Mouse (Mus musculus): ENCODE measurements at regions not wholly inside any gene's neighbourhood (a gene's known extent, or its start where the extent isn't known, plus 50 kb on each side); places are given as distances from the start of the nearest gene placed in this dataset.

DNA sequence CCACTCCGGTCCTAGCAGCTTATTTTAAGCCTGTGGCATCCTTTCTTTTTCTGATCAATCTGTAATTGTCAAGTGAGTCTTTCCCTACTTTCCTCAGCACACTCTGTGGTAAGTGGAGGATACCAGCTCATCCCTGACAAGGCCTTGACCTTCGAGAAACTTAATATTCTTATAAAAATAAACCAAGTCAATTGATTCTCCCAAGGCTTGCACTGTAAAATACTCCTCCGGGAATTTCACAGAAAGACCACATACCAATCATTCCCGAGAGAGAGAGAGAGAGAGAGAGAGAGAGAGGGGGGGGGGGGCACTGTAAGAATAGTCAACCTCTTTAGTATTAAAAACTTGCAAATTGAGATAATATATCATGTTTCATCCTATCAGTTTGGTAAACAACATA is 173.1 kb upstream of the Tank start:
- ATAC-seq: no peak
- whole genome bisulfite sequencing: 51% methylated on average over 4 of the region's 4 CpGs

DNA sequence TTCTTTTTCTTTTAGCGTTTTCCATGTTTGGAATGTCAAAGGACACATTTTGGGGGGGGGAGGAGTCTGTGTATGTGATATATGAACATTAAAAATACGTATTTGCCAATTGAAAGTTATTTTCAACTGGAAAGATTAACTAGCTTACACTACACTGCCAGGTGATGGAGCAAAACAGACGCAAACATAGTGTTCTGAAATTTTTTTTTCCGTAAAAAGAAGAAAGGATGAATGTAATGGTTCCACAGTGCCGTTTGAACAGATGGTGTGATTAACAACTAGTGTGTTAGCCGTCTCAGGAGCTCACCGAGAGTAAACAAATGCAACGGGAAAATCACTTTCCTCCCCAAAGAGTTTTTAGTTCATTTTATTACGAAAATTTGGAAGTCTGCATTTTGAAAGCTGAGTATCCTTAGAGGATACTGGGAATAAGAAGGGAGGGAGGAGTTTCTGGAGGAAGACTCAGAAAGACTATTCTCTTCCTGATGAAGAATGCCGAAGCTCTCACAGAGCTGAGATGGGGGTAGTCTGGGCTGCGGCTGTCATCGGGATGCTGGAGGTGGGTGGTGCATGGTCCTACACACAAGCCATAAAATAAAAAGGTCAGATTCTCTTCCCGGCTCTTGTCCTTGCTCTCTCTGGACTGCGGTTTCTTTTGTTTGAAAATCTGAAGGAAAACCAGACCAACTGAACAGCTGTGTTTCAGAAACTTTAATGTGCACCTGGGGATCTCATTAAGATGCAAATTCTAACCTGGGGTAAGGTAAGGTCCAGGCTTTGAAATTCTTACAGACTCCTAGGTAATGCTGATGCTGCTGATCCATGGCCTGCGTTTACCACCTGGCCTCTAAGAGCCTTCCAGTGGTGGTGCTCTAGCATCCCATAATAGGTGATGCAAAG is 175.5 kb upstream of the Tank start:
- no peaks in the 10 kb centered on the region for H3K9me3 ChIP-seq (ENCODE audit: control insufficient read depth, low read length)
- H3K27ac ChIP-seq (ENCODE audit: low read length): no peak overlapping the region
- 8% methylated on average over 15 of the region's 15 CpGs for WGBS
- H3K4me3 ChIP-seq (ENCODE audit: low read length): peak overlapping the region; percentile 44
- peaks cover 4% of the 10 kb centered on the region; the same call in 1 of the 2 replicates for H3K4me1 ChIP-seq (ENCODE audit: control insufficient read depth, insufficient read depth, low read length)
- peak overlapping the region; percentile 65 for H3K4me2 ChIP-seq (ENCODE audit: low read depth, low read length)
- no peaks in the 10 kb centered on the region for H3K36me3 ChIP-seq (ENCODE audit: control insufficient read depth, insufficient read depth, low read length)
- H3K27me3 ChIP-seq (replicated peaks; ENCODE audit: control insufficient read depth, insufficient read depth, low read length): no peaks in the 10 kb centered on the region
- no peak overlapping the region for H3K9ac ChIP-seq (ENCODE audit: low read depth, low read length)
- ATAC-seq: peak; percentile 40; the same call in 1 of the 2 replicates

More for the DNA sequence above, 173.1 kb upstream of the Tank start:
- Histone ChIP-seq H3K27ac (ENCODE audit: low read length) (no peak overlapping the region), H3K36me3 (ENCODE audit: control insufficient read depth, insufficient read depth, low read length) (no peaks in the 10 kb centered on the region), H3K9me3 (ENCODE audit: control insufficient read depth, low read length) (no peaks in the 10 kb centered on the region), H3K9ac (ENCODE audit: low read depth, low read length) (no peak overlapping the region), H3K4me1 (ENCODE audit: control insufficient read depth, insufficient read depth, low read length) (peaks cover 4% of the 10 kb centered on the region; the same call in 1 of the 2 replicates), H3K27me3 (replicated peaks; ENCODE audit: control insufficient read depth, insufficient read depth, low read length) (no peaks in the 10 kb centered on the region), H3K4me2 (ENCODE audit: low read depth, low read length) (no peak overlapping the region), H3K4me3 (ENCODE audit: low read length) (no peak overlapping the region)

DNA sequence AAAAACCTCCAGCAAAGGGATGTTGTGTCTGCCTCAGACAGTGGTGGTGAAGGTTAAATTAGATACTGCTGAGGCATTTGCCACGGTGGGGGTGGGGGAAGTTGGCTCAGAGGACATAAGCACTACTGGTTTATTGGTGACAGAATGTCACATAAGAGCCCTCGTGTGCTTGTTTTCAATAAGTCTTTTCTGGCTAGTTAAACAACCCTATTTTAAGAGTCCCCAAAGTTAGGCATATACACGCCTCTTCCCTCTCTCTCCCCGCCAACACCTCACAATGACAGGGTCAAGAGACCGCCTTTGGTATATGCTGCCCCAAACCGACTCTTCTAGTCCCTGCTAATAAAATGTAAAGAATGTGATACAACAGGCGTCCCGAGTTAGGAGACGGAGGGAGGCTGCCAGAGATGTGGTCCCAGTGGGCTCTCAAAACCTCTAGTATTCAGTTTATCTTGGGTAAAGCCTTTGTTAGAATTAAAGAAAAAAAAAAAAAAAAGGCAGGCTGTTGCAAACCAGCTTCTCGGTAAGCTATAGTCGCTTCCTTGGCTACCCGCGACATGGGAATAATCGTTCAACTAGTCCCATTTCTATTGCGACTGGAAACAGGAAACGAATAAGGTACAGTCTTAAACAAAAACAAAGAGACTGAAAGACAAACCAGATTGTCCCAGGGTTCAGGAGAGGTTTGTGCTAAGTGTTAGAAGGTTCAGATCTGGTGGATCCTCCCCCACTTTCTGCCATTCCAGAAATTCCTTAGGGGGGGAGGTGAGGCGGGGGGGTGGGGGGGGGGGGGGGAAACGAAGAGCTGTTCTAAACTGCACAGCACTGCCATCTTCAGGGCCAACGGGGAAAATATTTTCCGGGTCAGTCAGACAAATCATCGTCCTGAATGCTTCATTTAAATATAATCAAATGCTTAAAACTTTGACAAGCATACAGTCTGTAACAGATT is 176.5 kb upstream of the Tank start:
- H3K4me2 ChIP-seq (ENCODE audit: low read depth, low read length): peak overlapping the region; percentile 65
- peak overlapping the region; percentile 44 for H3K4me3 ChIP-seq (ENCODE audit: low read length)
- no peaks in the 10 kb centered on the region for H3K27me3 ChIP-seq (replicated peaks; ENCODE audit: control insufficient read depth, insufficient read depth, low read length)
- 2% methylated on average over 20 of the region's 21 CpGs for WGBS
- peaks cover 4% of the 10 kb centered on the region; the same call in 1 of the 2 replicates for H3K4me1 ChIP-seq (ENCODE audit: control insufficient read depth, insufficient read depth, low read length)
- ATAC-seq: peak; percentile 77
- no peaks in the 10 kb centered on the region for H3K9me3 ChIP-seq (ENCODE audit: control insufficient read depth, low read length)
- H3K27ac ChIP-seq (ENCODE audit: low read length): peak overlapping the region; percentile 23
- H3K9ac ChIP-seq (ENCODE audit: low read depth, low read length): peak overlapping the region; percentile 34
- no peaks in the 10 kb centered on the region for H3K36me3 ChIP-seq (ENCODE audit: control insufficient read depth, insufficient read depth, low read length)

DNA sequence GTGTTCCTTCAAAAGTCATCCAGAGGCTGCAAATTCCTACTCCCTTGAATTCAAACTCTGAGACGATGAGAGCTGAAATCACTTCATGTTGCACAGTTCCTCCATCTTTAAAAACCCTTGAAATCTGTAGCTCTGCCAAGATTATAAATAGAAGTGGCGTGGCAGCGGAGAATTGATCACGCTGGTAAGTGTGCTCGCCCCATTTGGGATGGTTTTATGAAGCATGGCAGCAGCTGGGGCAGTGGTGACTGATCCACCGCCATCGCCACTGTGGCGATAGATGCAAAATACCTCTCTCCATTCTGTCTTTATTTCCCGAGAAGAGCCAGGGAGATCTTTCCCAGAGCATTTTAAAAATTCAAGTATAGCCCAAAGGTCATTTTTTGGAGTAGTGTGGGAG is 179.8 kb upstream of the Tank start:
- Histone ChIP-seq H3K9ac (ENCODE audit: low read depth, low read length) (no peak overlapping the region), H3K4me3 (ENCODE audit: low read length) (no peak overlapping the region), H3K4me1 (ENCODE audit: control insufficient read depth, insufficient read depth, low read length) (peaks cover 4% of the 10 kb centered on the region; the same call in 1 of the 2 replicates), H3K27ac (ENCODE audit: low read length) (no peak overlapping the region), H3K9me3 (ENCODE audit: control insufficient read depth, low read length) (no peaks in the 10 kb centered on the region), H3K27me3 (replicated peaks; ENCODE audit: control insufficient read depth, insufficient read depth, low read length) (no peaks in the 10 kb centered on the region), H3K4me2 (ENCODE audit: low read depth, low read length) (no peak overlapping the region), H3K36me3 (ENCODE audit: control insufficient read depth, insufficient read depth, low read length) (no peaks in the 10 kb centered on the region)
- no peak for ATAC-seq
- 73% methylated on average over 9 of the region's 9 CpGs for WGBS

DNA sequence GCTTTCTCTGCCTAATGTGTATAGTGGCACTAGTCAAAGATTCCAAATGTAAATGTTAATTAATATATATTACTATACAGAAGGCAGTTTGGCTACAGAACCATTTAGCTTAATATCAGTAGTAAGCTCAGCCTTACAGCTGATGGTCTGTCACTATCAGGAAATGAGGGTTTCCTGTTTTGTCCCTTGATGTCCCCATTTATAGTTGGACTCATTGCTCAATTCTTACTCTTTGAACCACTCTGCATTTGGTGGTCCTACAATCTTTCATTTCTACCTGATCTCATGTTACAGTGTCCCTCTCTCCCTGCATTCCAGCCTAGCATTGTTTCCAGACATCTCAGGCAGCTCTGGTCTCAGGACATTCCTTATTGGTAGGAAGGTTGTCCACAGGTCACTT is 188.8 kb upstream of the Tank start:
- Histone ChIP-seq H3K4me3 (ENCODE audit: low read length) (no peak overlapping the region), H3K9me3 (ENCODE audit: control insufficient read depth, low read length) (peaks cover 3% of the 10 kb centered on the region; the same call in 1 of the 2 replicates), H3K36me3 (ENCODE audit: control insufficient read depth, insufficient read depth, low read length) (no peaks in the 10 kb centered on the region), H3K9ac (ENCODE audit: low read depth, low read length) (no peak overlapping the region), H3K27ac (ENCODE audit: low read length) (no peak overlapping the region), H3K27me3 (replicated peaks; ENCODE audit: control insufficient read depth, insufficient read depth, low read length) (no peaks in the 10 kb centered on the region), H3K4me2 (ENCODE audit: low read depth, low read length) (no peak overlapping the region), H3K4me1 (ENCODE audit: control insufficient read depth, insufficient read depth, low read length) (no peaks in the 10 kb centered on the region)
- ATAC-seq: no peak

DNA sequence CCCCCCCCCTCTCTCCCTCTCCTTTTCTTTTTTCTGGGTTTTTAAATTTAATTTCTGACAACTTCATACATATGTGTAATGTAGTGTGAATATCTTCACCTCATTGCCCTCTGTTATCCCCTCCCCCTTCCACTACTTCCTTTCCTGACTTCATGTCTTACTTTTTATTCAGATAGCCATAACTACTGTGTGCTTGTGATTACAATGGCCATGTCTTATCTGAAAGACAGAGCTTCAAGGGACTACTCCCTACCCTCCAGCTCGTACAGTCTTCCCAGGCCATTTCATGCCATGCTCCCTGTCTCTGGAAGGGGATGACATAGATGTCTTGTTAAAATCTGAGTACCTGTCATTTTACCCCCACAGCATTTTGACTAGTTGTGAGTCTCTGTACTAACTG is 189.2 kb upstream of the Tank start:
- Histone ChIP-seq H3K36me3 (ENCODE audit: control insufficient read depth, insufficient read depth, low read length) (no peaks in the 10 kb centered on the region), H3K27me3 (replicated peaks; ENCODE audit: control insufficient read depth, insufficient read depth, low read length) (no peaks in the 10 kb centered on the region), H3K9me3 (ENCODE audit: control insufficient read depth, low read length) (peaks cover 3% of the 10 kb centered on the region; the same call in 1 of the 2 replicates), H3K9ac (ENCODE audit: low read depth, low read length) (no peak overlapping the region), H3K27ac (ENCODE audit: low read length) (no peak overlapping the region), H3K4me1 (ENCODE audit: control insufficient read depth, insufficient read depth, low read length) (no peaks in the 10 kb centered on the region), H3K4me2 (ENCODE audit: low read depth, low read length) (no peak overlapping the region), H3K4me3 (ENCODE audit: low read length) (no peak overlapping the region)
- no peak for ATAC-seq
- WGBS: 66% methylated on average over 1 of the region's 1 CpGs

DNA sequence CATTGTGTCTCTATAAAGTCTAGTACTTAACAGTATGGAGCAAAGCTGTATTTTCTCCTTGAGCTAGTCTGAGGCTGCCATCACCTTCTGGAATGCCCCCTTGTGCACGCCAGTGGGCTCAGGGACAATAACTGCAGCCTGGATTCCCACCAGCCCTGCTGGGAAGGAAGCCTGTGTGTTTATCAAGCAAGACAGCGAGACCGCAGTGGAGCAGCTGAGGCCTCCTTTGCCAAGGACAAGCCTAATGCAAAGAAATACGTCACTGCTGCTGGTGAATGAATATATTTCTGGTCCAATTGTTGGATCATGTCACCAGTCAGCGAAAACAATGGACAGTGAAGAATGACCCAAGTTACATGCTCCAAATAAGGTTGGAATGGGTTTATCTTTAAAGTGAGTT is 190.8 kb upstream of the Tank start:
- ATAC-seq: no peak
- Histone ChIP-seq H3K27ac (ENCODE audit: low read length) (no peak overlapping the region), H3K27me3 (replicated peaks; ENCODE audit: control insufficient read depth, insufficient read depth, low read length) (no peaks in the 10 kb centered on the region), H3K9ac (ENCODE audit: low read depth, low read length) (no peak overlapping the region), H3K9me3 (ENCODE audit: control insufficient read depth, low read length) (no peaks in the 10 kb centered on the region), H3K4me1 (ENCODE audit: control insufficient read depth, insufficient read depth, low read length) (no peaks in the 10 kb centered on the region), H3K4me3 (ENCODE audit: low read length) (no peak overlapping the region), H3K4me2 (ENCODE audit: low read depth, low read length) (no peak overlapping the region), H3K36me3 (ENCODE audit: control insufficient read depth, insufficient read depth, low read length) (no peaks in the 10 kb centered on the region)
- 41% methylated on average over 5 of the region's 5 CpGs for WGBS

DNA sequence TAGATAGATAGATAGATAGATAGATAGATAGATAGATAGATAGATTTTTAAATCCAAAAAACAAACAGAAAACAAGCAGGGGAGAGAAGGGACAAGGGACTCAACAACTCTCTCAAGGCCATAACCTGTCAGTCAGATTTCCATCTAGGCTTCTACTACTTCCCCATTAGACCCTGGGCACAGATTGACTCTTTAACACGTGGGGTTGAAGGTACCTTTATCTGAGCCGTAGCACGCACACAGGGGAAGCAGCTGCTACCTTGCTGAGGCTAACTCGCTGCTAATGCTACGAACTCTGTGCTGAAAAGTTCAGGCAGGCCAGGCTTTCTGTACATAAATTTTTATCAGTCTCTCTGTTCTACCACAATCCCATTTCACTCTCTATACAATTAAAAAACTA is 191.4 kb upstream of the Tank start:
- no peak overlapping the region for H3K27ac ChIP-seq (ENCODE audit: low read length)
- no peaks in the 10 kb centered on the region for H3K9me3 ChIP-seq (ENCODE audit: control insufficient read depth, low read length)
- H3K4me2 ChIP-seq (ENCODE audit: low read depth, low read length): no peak overlapping the region
- H3K4me1 ChIP-seq (ENCODE audit: control insufficient read depth, insufficient read depth, low read length): no peaks in the 10 kb centered on the region
- H3K27me3 ChIP-seq (replicated peaks; ENCODE audit: control insufficient read depth, insufficient read depth, low read length): no peaks in the 10 kb centered on the region
- WGBS: 86% methylated on average over 5 of the region's 5 CpGs
- H3K36me3 ChIP-seq (ENCODE audit: control insufficient read depth, insufficient read depth, low read length): no peaks in the 10 kb centered on the region
- H3K4me3 ChIP-seq (ENCODE audit: low read length): no peak overlapping the region
- no peak overlapping the region for H3K9ac ChIP-seq (ENCODE audit: low read depth, low read length)
- no peak for ATAC-seq

DNA sequence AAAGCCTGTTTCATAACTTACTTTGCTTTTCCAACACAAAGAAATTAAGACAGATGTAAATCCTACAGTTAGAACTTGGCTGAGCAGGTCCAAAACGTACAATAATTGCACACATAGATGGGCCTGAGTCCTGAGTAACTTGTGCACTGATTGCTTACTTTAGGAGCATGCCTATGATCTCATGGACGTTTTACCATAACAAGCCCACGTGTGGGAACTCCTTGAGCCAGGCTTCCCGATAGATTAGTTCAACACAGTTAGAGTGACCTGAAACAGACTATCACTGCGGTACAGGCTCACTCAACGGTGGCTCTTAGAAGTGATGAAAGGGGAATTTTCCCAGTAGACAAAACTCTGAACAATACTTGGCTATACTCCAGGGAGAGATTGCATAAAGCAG is 193.9 kb upstream of the Tank start:
- Histone ChIP-seq H3K27me3 (replicated peaks; ENCODE audit: control insufficient read depth, insufficient read depth, low read length) (no peaks in the 10 kb centered on the region), H3K27ac (ENCODE audit: low read length) (no peak overlapping the region), H3K9me3 (ENCODE audit: control insufficient read depth, low read length) (no peaks in the 10 kb centered on the region), H3K4me2 (ENCODE audit: low read depth, low read length) (no peak overlapping the region), H3K9ac (ENCODE audit: low read depth, low read length) (no peak overlapping the region), H3K36me3 (ENCODE audit: control insufficient read depth, insufficient read depth, low read length) (no peaks in the 10 kb centered on the region), H3K4me1 (ENCODE audit: control insufficient read depth, insufficient read depth, low read length) (no peaks in the 10 kb centered on the region), H3K4me3 (ENCODE audit: low read length) (no peak overlapping the region)
- no peak for ATAC-seq
- 54% methylated on average over 6 of the region's 6 CpGs for WGBS
